Mouse (Mus musculus): ENCODE measurements around the gene Ldhd. TPM values are rescaled to one million over a fixed set of nuclear protein-coding genes. Genes with fewer than 3 reads are reported as not detected.

Ldhd gene
- polyA plus RNA-seq, 1 experiment from 2014 or later: 0.22 TPM

DNA sequence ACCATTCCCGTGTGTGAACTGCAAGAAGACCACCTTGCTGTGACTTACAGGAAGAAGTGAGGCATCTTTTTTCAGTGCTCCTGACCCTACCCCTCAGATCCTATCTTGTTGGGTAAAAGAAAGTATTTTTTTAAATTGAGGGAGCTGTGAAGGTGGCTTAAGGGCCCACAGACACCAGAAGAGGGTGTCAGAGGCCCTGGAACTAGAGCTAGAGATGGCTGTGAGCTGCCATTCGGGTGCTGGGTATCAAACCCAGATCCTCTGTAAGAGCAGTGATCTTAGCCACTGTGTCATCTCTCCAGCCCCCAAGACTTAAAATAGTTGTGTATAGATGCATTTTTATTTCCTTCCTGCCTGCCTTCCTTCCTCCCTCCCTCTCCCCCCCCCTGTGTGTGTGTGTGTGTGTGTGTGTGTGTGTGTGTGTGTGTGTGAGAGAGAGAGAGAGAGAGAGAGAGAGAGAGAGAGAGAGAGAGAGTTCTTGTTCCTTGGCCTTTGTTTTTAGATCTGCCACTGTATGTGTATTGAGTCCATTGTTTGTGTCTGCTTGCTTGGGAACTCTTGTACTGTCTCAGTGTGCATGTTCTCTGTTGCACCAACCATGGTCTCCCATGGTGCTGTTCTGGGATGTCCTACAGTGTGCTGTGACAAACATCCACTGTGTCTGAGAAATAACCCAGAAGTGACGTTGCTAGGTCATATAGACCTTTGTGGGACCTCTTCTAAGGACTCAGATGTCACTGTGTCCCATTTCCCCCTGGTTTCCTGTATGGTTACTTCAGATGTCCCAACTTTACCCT, 35.9 kb downstream of the Ldhd start:
- Histone ChIP-seq H3K4me3 (replicated peaks) (no peak overlapping the region), H3K4me2 (no peak overlapping the region), H3K27ac (replicated peaks) (no peak overlapping the region), H3K36me3 (replicated peaks) (no peaks in the 10 kb centered on the region), H3K9ac (no peak overlapping the region), H3K27me3 (no peaks in the 10 kb centered on the region), H3K4me1 (replicated peaks) (peaks cover 64% of the 10 kb centered on the region), H3K9me3 (replicated peaks) (no peaks in the 10 kb centered on the region)
- no peak for ATAC-seq (ENCODE audit: insufficient read depth)
- WGBS (ENCODE audit: insufficient replicate concordance): 38% methylated on average over 3 of the region's 3 CpGs

DNA sequence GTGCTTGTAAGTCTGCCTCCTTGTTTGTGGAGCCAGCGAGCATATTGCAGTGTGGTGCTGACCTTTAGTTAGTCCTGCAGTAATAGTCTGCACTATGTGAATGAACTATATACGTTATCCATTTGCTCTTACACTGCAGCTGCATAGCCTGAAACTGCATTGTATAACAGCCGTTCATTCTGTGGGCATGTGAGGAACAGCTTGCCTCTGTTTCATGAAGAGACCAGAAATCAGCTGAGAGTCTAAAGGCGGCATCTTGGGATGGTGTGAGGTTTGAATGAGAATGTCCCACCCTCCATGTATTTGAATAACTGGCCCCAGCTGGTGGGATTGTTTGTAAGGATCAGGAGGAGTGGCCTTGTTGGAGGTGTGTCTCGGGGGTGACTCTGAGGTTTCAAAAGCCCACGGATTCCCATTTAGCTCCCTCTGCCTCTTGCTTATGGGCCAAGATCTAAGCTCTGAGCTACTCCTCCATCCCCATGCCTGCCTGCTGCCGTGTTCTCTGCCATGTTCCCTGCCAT, 37.7 kb downstream of the Ldhd start:
- H3K9ac ChIP-seq: no peak overlapping the region
- peaks cover 68% of the 10 kb centered on the region for H3K4me1 ChIP-seq (replicated peaks)
- ATAC-seq (ENCODE audit: insufficient read depth): no peak
- WGBS (ENCODE audit: insufficient replicate concordance): 51% methylated on average over 7 of the region's 7 CpGs
- H3K27ac ChIP-seq (replicated peaks): no peak overlapping the region
- no peaks in the 10 kb centered on the region for H3K9me3 ChIP-seq (replicated peaks)
- no peaks in the 10 kb centered on the region for H3K27me3 ChIP-seq
- no peak overlapping the region for H3K4me2 ChIP-seq
- no peaks in the 10 kb centered on the region for H3K36me3 ChIP-seq (replicated peaks)
- H3K4me3 ChIP-seq (replicated peaks): no peak overlapping the region

DNA sequence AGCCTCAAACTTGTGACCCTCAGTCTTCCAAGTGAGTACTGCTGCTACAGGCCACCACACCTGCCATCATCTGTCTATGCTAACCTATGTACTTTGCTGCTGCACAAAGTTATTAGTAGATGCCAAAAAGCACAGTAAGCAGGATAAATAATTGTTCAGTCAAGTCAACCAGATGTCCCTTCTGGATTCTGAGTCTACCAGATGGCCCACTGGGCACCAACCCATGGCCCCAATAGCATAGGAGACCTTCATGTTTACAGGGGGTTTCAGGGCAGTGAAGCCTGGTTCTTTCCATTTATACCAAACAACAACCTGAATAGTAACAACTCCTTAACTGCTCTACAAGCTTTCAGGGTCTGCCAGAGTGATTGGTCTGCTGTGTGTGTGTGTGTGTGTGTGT, 39.0 kb downstream of the Ldhd start:
- Histone ChIP-seq H3K36me3 (replicated peaks) (0 out of 2 replicates have a peak, but pooled peaks cover 3% of the 10 kb centered on the region), H3K4me2 (no peak overlapping the region), H3K9ac (no peak overlapping the region), H3K4me1 (replicated peaks) (peaks cover 68% of the 10 kb centered on the region), H3K9me3 (replicated peaks) (no peaks in the 10 kb centered on the region), H3K27ac (replicated peaks) (no peak overlapping the region), H3K27me3 (no peaks in the 10 kb centered on the region), H3K4me3 (replicated peaks) (no peak overlapping the region)
- ATAC-seq (ENCODE audit: insufficient read depth): no peak

DNA sequence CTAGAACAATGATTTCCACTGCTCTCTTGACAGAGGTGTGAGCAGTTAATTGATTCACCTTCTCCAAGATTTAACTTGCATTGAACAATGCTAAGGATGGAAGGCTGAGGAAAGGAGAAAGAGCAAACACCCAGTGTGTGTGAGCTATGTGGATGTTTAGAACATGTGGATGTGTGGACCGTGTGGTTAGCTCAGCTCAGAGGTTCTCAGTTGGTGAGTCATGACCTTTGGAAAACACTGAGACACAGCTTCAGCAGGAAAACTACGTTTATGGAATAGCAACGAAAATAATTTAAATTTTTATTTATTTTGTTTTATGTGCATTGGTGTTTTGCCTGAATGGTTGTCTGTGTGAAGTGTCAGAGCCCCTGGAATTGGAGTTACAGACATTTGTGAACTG, 40.0 kb downstream of the Ldhd start:
- Histone ChIP-seq H3K36me3 (replicated peaks) (0 out of 2 replicates have a peak, but pooled peaks cover 3% of the 10 kb centered on the region), H3K9ac (no peak overlapping the region), H3K4me3 (replicated peaks) (no peak overlapping the region), H3K4me1 (replicated peaks) (peaks cover 58% of the 10 kb centered on the region), H3K9me3 (replicated peaks) (no peaks in the 10 kb centered on the region), H3K4me2 (no peak overlapping the region), H3K27ac (replicated peaks) (no peak overlapping the region), H3K27me3 (no peaks in the 10 kb centered on the region)
- ATAC-seq (ENCODE audit: insufficient read depth): no peak
- WGBS (ENCODE audit: insufficient replicate concordance): 61% methylated on average over 3 of the region's 3 CpGs

DNA sequence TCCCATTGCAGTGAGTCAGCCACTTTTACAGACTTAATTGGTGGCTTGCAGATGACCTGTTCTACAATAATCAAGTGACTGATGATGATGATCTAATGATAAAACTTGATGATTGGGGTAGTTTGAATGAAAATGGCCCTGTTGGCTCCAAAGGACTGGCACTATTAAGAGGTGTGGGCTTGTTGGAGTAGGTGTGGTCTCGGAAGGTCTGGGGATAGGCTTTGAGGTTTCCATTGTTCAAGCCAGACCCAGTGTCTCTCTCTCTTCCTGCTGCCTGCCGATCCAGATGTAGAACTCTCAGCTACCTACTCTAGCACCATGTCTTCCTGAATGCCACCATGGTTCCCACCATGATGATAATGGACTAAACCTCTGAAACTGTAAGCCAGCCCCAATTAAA, 41.8 kb downstream of the Ldhd start:
- no peaks in the 10 kb centered on the region for H3K27me3 ChIP-seq
- no peaks in the 10 kb centered on the region for H3K9me3 ChIP-seq (replicated peaks)
- no peak overlapping the region for H3K4me3 ChIP-seq (replicated peaks)
- no peak for ATAC-seq (ENCODE audit: insufficient read depth)
- H3K4me1 ChIP-seq (replicated peaks): peaks cover 41% of the 10 kb centered on the region
- H3K9ac ChIP-seq: no peak overlapping the region
- H3K36me3 ChIP-seq (replicated peaks): 0 out of 2 replicates have a peak, but pooled peaks cover 3% of the 10 kb centered on the region
- no peak overlapping the region for H3K27ac ChIP-seq (replicated peaks)
- WGBS (ENCODE audit: insufficient replicate concordance): 58% methylated on average over 2 of the region's 2 CpGs
- H3K4me2 ChIP-seq: no peak overlapping the region

DNA sequence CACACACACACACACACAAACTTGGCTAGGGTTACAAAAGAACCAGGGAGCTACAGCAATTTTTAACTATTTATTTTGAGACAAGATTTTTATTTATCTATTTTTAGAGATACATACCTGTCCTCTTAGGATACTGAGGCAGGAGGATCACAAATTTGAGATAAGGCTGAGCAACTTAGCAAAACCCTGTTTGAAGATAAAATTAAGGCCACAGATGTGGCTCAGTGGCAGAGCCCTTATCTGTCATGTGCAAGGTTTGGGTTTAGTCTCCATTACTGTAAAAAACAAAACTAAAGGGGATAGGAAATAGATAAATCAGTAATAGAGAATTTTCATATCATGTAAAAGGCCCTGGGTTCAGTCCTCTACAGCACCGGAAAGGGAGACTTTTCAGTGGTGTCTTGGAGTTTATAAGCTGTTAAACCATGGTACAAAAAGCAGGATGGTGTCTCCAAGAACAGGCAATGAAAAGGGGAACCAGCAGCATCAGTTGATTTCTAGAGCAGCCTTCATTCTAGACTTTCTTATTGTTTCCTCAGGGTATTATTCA, 42.6 kb downstream of the Ldhd start:
- WGBS (ENCODE audit: insufficient replicate concordance): 16% methylated on average over 1 of the region's 1 CpGs
- H3K27ac ChIP-seq (replicated peaks): 0 out of 2 replicates have a peak overlapping the region, but pooled peaks have one; percentile 42
- peak; percentile 80 for ATAC-seq (ENCODE audit: insufficient read depth)

DNA sequence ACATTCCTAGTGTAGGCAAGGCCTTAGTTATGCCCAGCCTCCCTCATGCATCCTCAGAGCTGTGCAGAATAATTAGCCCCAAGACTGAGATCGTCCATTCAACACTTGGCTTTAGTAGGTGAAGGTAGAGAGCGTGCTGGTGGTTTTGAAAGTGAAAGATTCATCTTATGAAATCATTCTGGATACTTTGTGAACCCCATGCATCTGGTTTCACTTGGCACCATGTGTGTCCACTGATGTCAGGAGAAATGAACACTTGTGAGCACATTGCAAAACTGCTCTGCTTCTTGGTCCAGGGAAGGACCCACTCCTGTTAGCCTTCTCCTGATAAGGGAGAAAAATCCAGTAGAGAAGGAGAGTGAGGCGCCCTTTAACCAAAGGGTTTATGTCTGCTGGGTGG, 45.2 kb downstream of the Ldhd start:
- WGBS (ENCODE audit: insufficient replicate concordance): 69% methylated on average over 3 of the region's 3 CpGs
- Histone ChIP-seq H3K4me2 (no peak overlapping the region), H3K9me3 (replicated peaks) (no peaks in the 10 kb centered on the region), H3K36me3 (replicated peaks) (0 out of 2 replicates have a peak, but pooled peaks cover 3% of the 10 kb centered on the region), H3K4me3 (replicated peaks) (no peak overlapping the region), H3K9ac (no peak overlapping the region), H3K27me3 (no peaks in the 10 kb centered on the region), H3K27ac (replicated peaks) (no peak overlapping the region), H3K4me1 (replicated peaks) (peaks cover 23% of the 10 kb centered on the region)
- no peak for ATAC-seq (ENCODE audit: insufficient read depth)

More for the DNA sequence above, 42.6 kb downstream of the Ldhd start:
- Histone ChIP-seq H3K9ac (no peak overlapping the region), H3K27me3 (no peaks in the 10 kb centered on the region), H3K36me3 (replicated peaks) (0 out of 2 replicates have a peak, but pooled peaks cover 3% of the 10 kb centered on the region), H3K9me3 (replicated peaks) (no peaks in the 10 kb centered on the region), H3K4me3 (replicated peaks) (no peak overlapping the region), H3K4me2 (no peak overlapping the region), H3K4me1 (replicated peaks) (peaks cover 34% of the 10 kb centered on the region)

DNA sequence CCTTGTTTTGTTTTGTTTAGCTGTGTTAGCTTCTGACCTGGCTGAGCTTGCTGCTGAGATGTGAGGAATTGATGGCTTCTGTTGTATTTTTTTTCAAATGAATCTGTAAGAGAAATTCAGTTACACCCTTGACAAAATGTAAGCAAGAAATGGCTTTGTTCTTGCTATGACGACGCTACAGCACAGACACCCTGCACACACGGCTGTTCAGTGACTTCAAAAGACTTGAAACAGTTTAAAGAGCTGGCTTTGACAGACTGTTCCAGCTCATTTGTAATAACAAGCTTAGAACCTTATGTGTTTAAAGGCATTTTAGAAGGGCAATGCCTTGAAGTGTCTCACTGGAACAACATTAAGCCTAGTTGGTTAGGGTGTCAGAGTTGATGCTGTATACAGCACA, 47.8 kb downstream of the Ldhd start:
- H3K4me2 ChIP-seq: no peak overlapping the region
- H3K9ac ChIP-seq: no peak overlapping the region
- 82% methylated on average over 3 of the region's 3 CpGs for WGBS (ENCODE audit: insufficient replicate concordance)
- H3K4me1 ChIP-seq (replicated peaks): peaks cover 12% of the 10 kb centered on the region
- no peak for ATAC-seq (ENCODE audit: insufficient read depth)
- 0 out of 2 replicates have a peak, but pooled peaks cover 3% of the 10 kb centered on the region for H3K36me3 ChIP-seq (replicated peaks)
- no peaks in the 10 kb centered on the region for H3K9me3 ChIP-seq (replicated peaks)
- no peak overlapping the region for H3K4me3 ChIP-seq (replicated peaks)
- no peak overlapping the region for H3K27ac ChIP-seq (replicated peaks)
- H3K27me3 ChIP-seq: no peaks in the 10 kb centered on the region

DNA sequence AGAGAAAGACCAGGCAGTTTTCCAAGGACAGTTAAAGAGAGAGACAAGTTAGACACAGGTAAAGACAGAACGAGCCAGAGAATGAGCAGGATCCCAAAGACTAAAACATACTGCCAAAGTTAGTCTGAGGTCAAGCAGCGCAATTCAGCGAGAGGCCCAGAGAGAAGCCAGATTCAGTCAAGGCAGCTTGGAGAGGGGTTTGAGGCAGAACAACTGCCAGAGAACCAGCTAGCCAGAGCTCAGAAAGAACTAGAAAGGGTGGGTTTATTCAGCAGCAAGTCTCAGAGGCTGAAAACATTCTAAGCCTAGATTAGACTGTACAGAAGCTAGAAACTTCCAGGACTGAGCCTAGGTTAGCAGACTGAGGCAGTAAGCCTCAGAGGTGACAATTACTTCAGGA, 49.9 kb downstream of the Ldhd start:
- Histone ChIP-seq H3K27me3 (no peaks in the 10 kb centered on the region), H3K4me1 (replicated peaks) (no peaks in the 10 kb centered on the region; the same call in 1 of the 2 replicates), H3K27ac (replicated peaks) (no peak overlapping the region), H3K36me3 (replicated peaks) (no peaks in the 10 kb centered on the region), H3K4me2 (no peak overlapping the region), H3K4me3 (replicated peaks) (no peak overlapping the region), H3K9me3 (replicated peaks) (no peaks in the 10 kb centered on the region), H3K9ac (no peak overlapping the region)
- no peak for ATAC-seq (ENCODE audit: insufficient read depth)
- 77% methylated on average over 3 of the region's 3 CpGs for WGBS (ENCODE audit: insufficient replicate concordance)

DNA sequence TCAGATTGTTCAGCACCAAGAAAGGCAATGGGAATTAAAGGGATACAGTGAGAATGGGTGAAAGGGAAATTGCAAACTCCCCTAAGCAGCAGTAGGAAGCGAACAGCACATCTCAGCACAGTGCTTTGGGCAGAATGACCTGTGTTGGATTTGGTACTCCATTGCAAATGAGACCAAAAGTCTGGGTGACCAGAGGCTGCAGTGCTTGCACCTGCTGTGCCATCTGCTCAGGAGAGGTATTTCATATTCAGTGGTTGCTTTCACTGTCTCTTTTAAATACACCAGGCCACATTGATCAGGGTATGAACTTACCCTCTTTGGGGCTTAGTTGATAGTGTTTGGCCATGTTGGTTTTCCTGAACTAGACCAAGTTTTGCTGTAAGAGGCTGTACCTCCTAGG, 50.9 kb downstream of the Ldhd start:
- ATAC-seq (ENCODE audit: insufficient read depth): no peak
- no peaks in the 10 kb centered on the region for H3K27me3 ChIP-seq
- H3K4me3 ChIP-seq (replicated peaks): no peak overlapping the region
- H3K4me2 ChIP-seq: no peak overlapping the region
- no peaks in the 10 kb centered on the region for H3K36me3 ChIP-seq (replicated peaks)
- WGBS (ENCODE audit: insufficient replicate concordance): 64% methylated on average over 1 of the region's 1 CpGs
- H3K27ac ChIP-seq (replicated peaks): no peak overlapping the region
- no peak overlapping the region for H3K9ac ChIP-seq
- peaks cover 8% of the 10 kb centered on the region for H3K4me1 ChIP-seq (replicated peaks)
- H3K9me3 ChIP-seq (replicated peaks): no peaks in the 10 kb centered on the region

DNA sequence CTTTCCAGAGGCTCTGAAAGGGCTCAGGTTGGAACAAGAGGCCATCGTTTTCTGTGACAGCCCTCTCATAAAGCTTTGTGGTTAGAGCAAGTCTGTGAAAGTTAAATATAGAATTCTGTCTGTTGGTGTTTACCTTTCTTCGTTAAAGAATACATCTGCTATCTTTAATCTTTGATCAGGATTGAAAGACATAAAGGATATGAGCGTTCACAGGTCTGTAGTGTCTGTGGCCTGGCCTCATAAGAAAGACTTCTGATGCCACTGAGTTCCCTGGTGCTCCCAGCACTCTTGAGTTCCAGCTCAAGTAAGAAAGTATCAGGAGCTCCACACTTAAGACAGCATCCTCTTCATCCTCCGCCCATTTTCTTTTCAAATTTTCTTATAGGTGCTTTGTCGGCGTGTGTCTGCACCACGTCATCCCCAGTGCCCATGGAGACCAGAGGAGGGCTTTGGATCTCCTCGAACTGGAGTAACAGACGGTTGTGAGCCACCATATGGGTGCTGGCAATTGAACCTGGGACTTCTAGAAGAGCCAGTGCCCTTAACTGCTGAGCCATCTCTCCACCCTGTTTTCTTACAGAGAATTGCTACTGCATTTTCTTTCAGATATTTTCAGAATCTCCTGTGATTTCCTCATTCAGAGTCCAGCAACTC, 52.2 kb downstream of the Ldhd start:
- peaks cover 21% of the 10 kb centered on the region for H3K4me1 ChIP-seq (replicated peaks)
- 62% methylated on average over 9 of the region's 9 CpGs for WGBS (ENCODE audit: insufficient replicate concordance)

More for the DNA sequence above, 52.2 kb downstream of the Ldhd start:
- Histone ChIP-seq H3K9ac (no peak overlapping the region), H3K4me3 (replicated peaks) (no peak overlapping the region), H3K27ac (replicated peaks) (no peak overlapping the region), H3K9me3 (replicated peaks) (no peaks in the 10 kb centered on the region), H3K36me3 (replicated peaks) (no peaks in the 10 kb centered on the region), H3K27me3 (no peaks in the 10 kb centered on the region), H3K4me2 (no peak overlapping the region)
- ATAC-seq (ENCODE audit: insufficient read depth): no peak
